Mouse (Mus musculus) brain, embryonic 14.5 days (tissue): Measurements from ENCODE around the gene Lrrc4.

ENCODE experiments used
- CTCF ChIP-seq: fragments of 200-500 bp; IDR thresholded peaks from 2 replicates; pipeline ENCODE4 v1.5.1; 2012; ENCODE audit warnings: inconsistent platforms, mild to moderate bottlenecking, moderate library complexity, borderline replicate concordance; ENCODE audit not compliant: insufficient read depth, insufficient read length; ENCODE audit errors: extremely low read depth
- POLR2A ChIP-seq: fragments of 200-500 bp; IDR thresholded peaks from 2 replicates; pipeline ENCODE4 v1.6.1; 2012; ENCODE audit warnings: mild to moderate bottlenecking, inconsistent platforms, borderline replicate concordance; ENCODE audit not compliant: poor library complexity, insufficient read depth, insufficient read length, severe bottlenecking; ENCODE audit errors: extremely low read depth

GRCm38 (mm10) chr6:28678896-28679295 lies 152.7 kb downstream of the Lrrc4 start:
- TF ChIP-seq POLR2A, result no peak
- no peak for TF ChIP-seq CTCF
